Mouse (Mus musculus): ENCODE data around the gene Mrgprf.

DNA sequence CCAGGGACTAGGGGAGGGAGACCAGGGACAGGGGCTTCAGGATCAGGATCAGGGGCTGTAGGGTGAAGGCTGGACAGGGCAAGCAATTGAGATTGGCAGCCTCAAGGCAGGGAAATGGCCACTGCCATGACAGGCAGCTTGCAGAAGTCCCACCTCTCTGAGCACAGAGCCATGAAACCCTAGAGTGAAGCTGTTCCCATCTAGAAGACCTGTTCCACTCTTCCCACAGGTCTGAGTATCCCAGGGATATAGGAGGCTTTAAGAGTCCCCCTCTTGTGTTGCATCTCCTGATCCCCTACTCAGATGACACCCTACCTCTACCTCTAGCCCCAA, 346 bp downstream of the Mrgprf start:
- TF ChIP-seq CTCF (IDR thresholded peaks at IDR 0.05) = no peak
- no peak for TF ChIP-seq EP300 (IDR thresholded peaks at IDR 0.05)

Data from lung, postnatal 0 days (tissue).